Mouse (Mus musculus): ENCODE measurements around the gene Slc31a1. TPM values are rescaled to one million over a fixed set of nuclear protein-coding genes. Genes with fewer than 3 reads are reported as not detected.

Gene Slc31a1
- polyA plus RNA-seq (2015; fragmentation: Nextera tagmentation; extraction: Ambion mirVana): 60.4 and 63.7 TPM in 2 replicates

GRCm38 (mm10) chr4:62360088-62360804 is at the start of gene Slc31a1, which contains the start of gene Fkbp15:
Slc31a1 (plus strand) TSS chr4:62360727.
Fkbp15 (minus strand) TSS chr4:62360548.
- H3K27ac ChIP-seq (ENCODE audit: low read length): peak within 1 kb of the TSS; percentile 91
- H3K9ac ChIP-seq (ENCODE audit: low read depth, low read length): peak within 1 kb of the TSS; percentile 83
- H3K27me3 ChIP-seq (ENCODE audit: control insufficient read depth, insufficient read depth, low read depth, low read length): no peaks in the 10 kb centered on the region
- no peaks in the 10 kb centered on the region for H3K9me3 ChIP-seq (replicated peaks; ENCODE audit: control insufficient read depth, low read length)
- peak within 1 kb of the TSS; percentile 87 for H3K4me2 ChIP-seq (ENCODE audit: low read depth, low read length)
- 0% methylated on average over 51 of the region's 51 CpGs for WGBS (ENCODE audit: insufficient replicate concordance)
- H3K4me1 ChIP-seq (ENCODE audit: control insufficient read depth, low read depth, low read length): peaks cover 20% of the 10 kb centered on the region
- peak; percentile 100 for ATAC-seq (ENCODE audit: low read depth)
- H3K4me3 ChIP-seq (ENCODE audit: low read depth, low read length): peak within 1 kb of the TSS; percentile 77
- no peaks in the 10 kb centered on the region for H3K36me3 ChIP-seq (ENCODE audit: control insufficient read depth, insufficient read depth)

- Histone ChIP-seq H3K27me3 (ENCODE audit: control insufficient read depth, insufficient read depth, low read depth, low read length) (no peaks in the 10 kb centered on the region), H3K9me3 (replicated peaks; ENCODE audit: control insufficient read depth, low read length) (no peaks in the 10 kb centered on the region), H3K27ac (ENCODE audit: low read length) (no peak overlapping the region), H3K4me1 (ENCODE audit: control insufficient read depth, low read depth, low read length) (no peaks in the 10 kb centered on the region), H3K36me3 (ENCODE audit: control insufficient read depth, insufficient read depth) (peaks cover 14% of the 10 kb centered on the region), H3K4me2 (ENCODE audit: low read depth, low read length) (no peak overlapping the region), H3K9ac (ENCODE audit: low read depth, low read length) (no peak overlapping the region), H3K4me3 (ENCODE audit: low read depth, low read length) (no peak overlapping the region)
- WGBS (ENCODE audit: insufficient replicate concordance): 86% methylated on average over 2 of the region's 2 CpGs
- ATAC-seq (ENCODE audit: low read depth): no peak
Observed at GRCm38 (mm10) chr4:62312821-62313220, 47.7 kb upstream of the Slc31a1 start.

DNA sequence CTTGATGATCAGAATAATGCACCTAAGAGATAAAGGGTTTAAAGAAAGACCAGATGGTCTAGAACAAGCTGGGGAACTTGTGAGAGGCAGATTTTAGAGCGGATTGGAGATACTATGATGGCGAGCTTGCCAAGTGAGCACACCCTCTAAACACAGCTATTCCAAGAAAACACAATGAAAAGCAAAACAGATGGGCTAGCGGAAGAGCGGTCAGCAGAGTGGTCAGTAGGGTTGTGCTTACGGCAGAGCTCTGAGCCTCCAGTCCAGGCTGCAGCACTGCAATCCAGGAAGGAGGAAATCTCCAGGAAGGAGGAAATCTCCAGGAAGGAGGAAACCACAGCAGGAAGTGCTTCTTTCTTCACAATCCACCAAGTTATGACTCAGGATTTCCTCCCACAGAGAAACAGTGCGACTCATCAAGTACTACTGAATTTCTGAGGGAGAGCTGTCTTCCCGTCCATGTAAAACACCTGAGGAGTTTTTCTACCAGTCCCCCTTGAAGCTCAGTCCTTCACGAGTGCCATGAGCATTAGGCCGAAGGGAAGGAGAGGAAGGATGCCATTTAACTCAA is 46.8 kb upstream of the Slc31a1 start:
- Histone ChIP-seq H3K27me3 (ENCODE audit: control insufficient read depth, insufficient read depth, low read depth, low read length) (no peaks in the 10 kb centered on the region), H3K27ac (ENCODE audit: low read length) (no peak overlapping the region), H3K9me3 (replicated peaks; ENCODE audit: control insufficient read depth, low read length) (no peaks in the 10 kb centered on the region), H3K36me3 (ENCODE audit: control insufficient read depth, insufficient read depth) (peaks cover 20% of the 10 kb centered on the region), H3K4me1 (ENCODE audit: control insufficient read depth, low read depth, low read length) (no peaks in the 10 kb centered on the region), H3K4me3 (ENCODE audit: low read depth, low read length) (no peak overlapping the region), H3K9ac (ENCODE audit: low read depth, low read length) (no peak overlapping the region), H3K4me2 (ENCODE audit: low read depth, low read length) (no peak overlapping the region)
- 67% methylated on average over 9 of the region's 9 CpGs for WGBS (ENCODE audit: insufficient replicate concordance)
- ATAC-seq (ENCODE audit: low read depth): peak; percentile 37; the same call in 1 of the 2 replicates

DNA sequence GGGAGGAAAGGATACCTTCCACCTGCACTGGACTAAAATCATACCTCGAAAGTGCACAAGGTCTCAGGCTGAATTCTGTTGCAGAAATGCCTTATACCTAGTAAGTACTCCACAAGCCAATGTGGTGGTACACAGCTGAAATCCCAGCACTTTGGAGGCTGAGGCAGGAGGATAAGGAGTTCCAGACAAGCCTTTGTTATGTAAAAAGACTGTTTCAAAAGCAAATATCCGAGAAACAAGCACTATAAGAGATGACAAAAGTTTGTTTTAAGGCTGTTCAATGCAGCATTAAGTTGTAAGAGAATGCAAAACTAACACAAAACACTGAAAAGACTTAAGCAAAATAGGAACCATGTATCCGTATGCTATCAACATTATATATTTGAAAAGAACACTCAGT is 46.0 kb upstream of the Slc31a1 start:
- 75% methylated on average over 3 of the region's 3 CpGs for WGBS (ENCODE audit: insufficient replicate concordance)
- Histone ChIP-seq H3K27me3 (ENCODE audit: control insufficient read depth, insufficient read depth, low read depth, low read length) (no peaks in the 10 kb centered on the region), H3K4me3 (ENCODE audit: low read depth, low read length) (no peak overlapping the region), H3K36me3 (ENCODE audit: control insufficient read depth, insufficient read depth) (peaks cover 25% of the 10 kb centered on the region), H3K27ac (ENCODE audit: low read length) (no peak overlapping the region), H3K9ac (ENCODE audit: low read depth, low read length) (no peak overlapping the region), H3K9me3 (replicated peaks; ENCODE audit: control insufficient read depth, low read length) (no peaks in the 10 kb centered on the region), H3K4me1 (ENCODE audit: control insufficient read depth, low read depth, low read length) (no peaks in the 10 kb centered on the region), H3K4me2 (ENCODE audit: low read depth, low read length) (no peak overlapping the region)
- ATAC-seq (ENCODE audit: low read depth): no peak

DNA sequence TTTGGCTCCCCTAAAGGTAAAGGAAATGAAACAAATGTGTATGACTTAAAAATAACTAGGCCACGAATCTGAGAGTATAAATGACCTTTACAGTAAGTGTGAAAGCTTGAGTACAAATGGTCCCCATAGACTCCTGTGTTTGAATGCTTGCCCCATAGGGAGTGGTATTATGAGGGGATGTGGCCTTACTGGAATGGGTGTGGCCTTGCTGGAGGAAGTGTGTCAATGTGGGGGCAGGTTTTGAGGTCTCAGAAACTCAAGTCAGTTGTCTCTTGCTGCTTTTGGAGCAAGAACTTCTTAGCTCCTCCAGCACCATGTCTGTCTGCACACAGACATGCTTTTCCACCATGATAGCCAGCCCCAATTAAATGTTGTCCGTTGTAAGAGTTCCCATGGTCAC is 44.1 kb upstream of the Slc31a1 start:
- Histone ChIP-seq H3K4me3 (ENCODE audit: low read depth, low read length) (no peak overlapping the region), H3K36me3 (ENCODE audit: control insufficient read depth, insufficient read depth) (peaks cover 31% of the 10 kb centered on the region), H3K4me2 (ENCODE audit: low read depth, low read length) (no peak overlapping the region), H3K9me3 (replicated peaks; ENCODE audit: control insufficient read depth, low read length) (no peaks in the 10 kb centered on the region), H3K4me1 (ENCODE audit: control insufficient read depth, low read depth, low read length) (no peaks in the 10 kb centered on the region), H3K27ac (ENCODE audit: low read length) (no peak overlapping the region), H3K9ac (ENCODE audit: low read depth, low read length) (no peak overlapping the region), H3K27me3 (ENCODE audit: control insufficient read depth, insufficient read depth, low read depth, low read length) (no peaks in the 10 kb centered on the region)
- 61% methylated on average over 2 of the region's 2 CpGs for WGBS (ENCODE audit: insufficient replicate concordance)
- no peak for ATAC-seq (ENCODE audit: low read depth)

DNA sequence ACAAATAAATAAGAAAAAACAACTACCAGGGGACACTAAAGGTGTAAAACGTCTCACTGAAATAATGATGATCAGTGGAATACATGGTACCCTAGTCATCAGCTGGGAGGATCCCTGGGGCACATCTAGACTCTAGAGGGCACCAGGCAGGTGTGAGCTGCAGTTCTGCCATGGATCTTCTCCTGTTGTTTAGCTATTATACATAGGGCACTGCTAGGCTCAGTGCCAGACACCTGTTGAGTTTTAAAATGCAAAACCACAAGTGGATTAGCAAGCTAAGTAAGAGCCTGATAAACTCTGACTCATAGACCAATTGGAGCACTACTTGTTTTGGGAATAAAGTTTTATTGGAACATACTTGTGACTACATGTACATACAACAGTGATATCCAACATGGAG is 42.2 kb upstream of the Slc31a1 start:
- Histone ChIP-seq H3K9ac (ENCODE audit: low read depth, low read length) (no peak overlapping the region), H3K27ac (ENCODE audit: low read length) (no peak overlapping the region), H3K4me3 (ENCODE audit: low read depth, low read length) (no peak overlapping the region), H3K4me2 (ENCODE audit: low read depth, low read length) (no peak overlapping the region), H3K36me3 (ENCODE audit: control insufficient read depth, insufficient read depth) (peaks cover 41% of the 10 kb centered on the region), H3K4me1 (ENCODE audit: control insufficient read depth, low read depth, low read length) (no peaks in the 10 kb centered on the region), H3K27me3 (ENCODE audit: control insufficient read depth, insufficient read depth, low read depth, low read length) (no peaks in the 10 kb centered on the region), H3K9me3 (replicated peaks; ENCODE audit: control insufficient read depth, low read length) (no peaks in the 10 kb centered on the region)
- ATAC-seq (ENCODE audit: low read depth): no peak
- WGBS (ENCODE audit: insufficient replicate concordance): 54% methylated on average over 1 of the region's 1 CpGs

GRCm38 (mm10) chr4:62322684-62323083 is 37.8 kb upstream of the Slc31a1 start:
- no peaks in the 10 kb centered on the region for H3K27me3 ChIP-seq (ENCODE audit: control insufficient read depth, insufficient read depth, low read depth, low read length)
- no peak overlapping the region for H3K27ac ChIP-seq (ENCODE audit: low read length)
- H3K4me1 ChIP-seq (ENCODE audit: control insufficient read depth, low read depth, low read length): no peaks in the 10 kb centered on the region
- H3K4me2 ChIP-seq (ENCODE audit: low read depth, low read length): no peak overlapping the region
- 45% methylated on average over 3 of the region's 3 CpGs for WGBS (ENCODE audit: insufficient replicate concordance)
- no peak overlapping the region for H3K4me3 ChIP-seq (ENCODE audit: low read depth, low read length)
- ATAC-seq (ENCODE audit: low read depth): peak; percentile 30; the same call in 1 of the 2 replicates
- no peaks in the 10 kb centered on the region for H3K9me3 ChIP-seq (replicated peaks; ENCODE audit: control insufficient read depth, low read length)
- no peak overlapping the region for H3K9ac ChIP-seq (ENCODE audit: low read depth, low read length)
- peaks cover 58% of the 10 kb centered on the region for H3K36me3 ChIP-seq (ENCODE audit: control insufficient read depth, insufficient read depth)

DNA sequence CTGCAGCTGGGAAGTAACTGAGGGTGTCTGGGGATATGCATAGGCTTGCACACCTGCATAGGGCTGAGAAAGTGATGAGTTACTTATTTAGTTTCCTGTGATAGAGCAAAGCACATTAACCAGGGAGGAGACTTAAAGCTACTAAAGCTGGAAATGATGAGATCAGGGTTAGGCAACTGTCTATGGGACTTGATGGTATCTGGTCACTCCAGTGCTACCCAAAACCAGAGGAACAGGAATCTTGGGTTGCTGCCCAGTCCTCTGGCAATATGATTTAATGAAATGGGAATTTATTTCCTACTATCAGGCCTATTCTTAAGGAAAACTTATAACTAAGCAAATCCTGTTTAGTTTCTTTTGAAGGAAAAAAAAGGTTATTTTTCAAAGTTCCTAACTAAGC is 34.4 kb upstream of the Slc31a1 start:
- Histone ChIP-seq H3K9ac (ENCODE audit: low read depth, low read length) (no peak overlapping the region), H3K4me2 (ENCODE audit: low read depth, low read length) (no peak overlapping the region), H3K9me3 (replicated peaks; ENCODE audit: control insufficient read depth, low read length) (no peaks in the 10 kb centered on the region), H3K4me1 (ENCODE audit: control insufficient read depth, low read depth, low read length) (peaks cover 4% of the 10 kb centered on the region), H3K36me3 (ENCODE audit: control insufficient read depth, insufficient read depth) (peaks cover 39% of the 10 kb centered on the region), H3K27ac (ENCODE audit: low read length) (no peak overlapping the region), H3K27me3 (ENCODE audit: control insufficient read depth, insufficient read depth, low read depth, low read length) (no peaks in the 10 kb centered on the region), H3K4me3 (ENCODE audit: low read depth, low read length) (no peak overlapping the region)
- ATAC-seq (ENCODE audit: low read depth): no peak

DNA sequence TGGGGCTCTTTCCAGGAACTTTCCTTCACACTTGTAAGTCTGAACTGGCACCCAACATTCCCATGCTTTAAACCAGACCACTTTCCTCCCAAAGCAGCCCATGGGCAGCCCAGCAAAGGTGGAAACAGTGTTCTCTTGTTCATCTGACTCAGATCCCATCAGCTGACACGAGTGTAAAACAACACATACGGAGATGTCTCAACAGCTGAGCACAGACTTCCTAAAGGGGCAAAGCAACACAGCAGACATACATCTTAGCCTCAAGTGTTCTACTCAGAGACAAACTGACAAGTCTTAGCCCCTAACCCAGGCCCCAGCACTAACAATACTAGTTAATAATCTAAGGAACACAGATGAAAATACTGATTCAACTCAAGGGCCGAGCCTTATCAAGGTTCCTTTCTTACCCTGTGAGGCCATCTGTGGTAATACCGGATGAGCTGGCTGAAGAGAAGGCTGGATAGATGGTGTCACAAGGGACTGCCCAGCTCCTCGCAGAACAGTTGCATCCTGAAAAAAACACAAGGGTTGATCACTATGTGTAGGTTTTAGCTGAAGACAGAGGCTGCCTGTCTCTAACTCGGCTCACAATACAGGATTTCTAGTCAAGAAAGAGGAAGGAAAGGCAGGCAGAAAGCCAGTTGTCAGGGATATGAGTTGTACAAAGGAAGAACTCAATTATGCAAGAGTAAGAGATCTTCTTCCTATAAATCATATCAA is 31.4 kb upstream of the Slc31a1 start:
- H3K36me3 ChIP-seq (ENCODE audit: control insufficient read depth, insufficient read depth): peaks cover 31% of the 10 kb centered on the region
- H3K27ac ChIP-seq (ENCODE audit: low read length): peak overlapping the region; percentile 33; the same call in 1 of the 2 replicates

More for the DNA sequence above, 31.4 kb upstream of the Slc31a1 start:
- Histone ChIP-seq H3K4me2 (ENCODE audit: low read depth, low read length) (no peak overlapping the region), H3K9ac (ENCODE audit: low read depth, low read length) (no peak overlapping the region), H3K4me1 (ENCODE audit: control insufficient read depth, low read depth, low read length) (peaks cover 4% of the 10 kb centered on the region), H3K4me3 (ENCODE audit: low read depth, low read length) (no peak overlapping the region), H3K9me3 (replicated peaks; ENCODE audit: control insufficient read depth, low read length) (no peaks in the 10 kb centered on the region), H3K27me3 (ENCODE audit: control insufficient read depth, insufficient read depth, low read depth, low read length) (no peaks in the 10 kb centered on the region)
- WGBS (ENCODE audit: insufficient replicate concordance): 23% methylated on average over 6 of the region's 6 CpGs
- ATAC-seq (ENCODE audit: low read depth): no peak; the same call in 1 of the 2 replicates
